Mouse (Mus musculus) frontal cortex, postnatal 36 days (tissue): ENCODE measurements around the gene Prox2.

Source experiments
- DNase-seq, 2 experiments: peaks; one replicate each; pipeline ENCODE4 v3.0.0; 2022; ENCODE audit warnings: low spot score in 2 of 2

Gene Prox2

GRCm38 (mm10) chr12:85131361-85131760 is 20.8 kb upstream of the Prox2 start:
- DNase-seq, result no peak

- no peak for DNase-seq
These were observed 18.9 kb upstream of the Prox2 start for GRCm38 (mm10) chr12:85129426-85129978.

GRCm38 (mm10) chr12:85126986-85127603 is 16.5 kb upstream of the Prox2 start:
- no peak for DNase-seq

- no peak for DNase-seq
These were observed 14.2 kb upstream of the Prox2 start for GRCm38 (mm10) chr12:85124751-85125150.

- no peak for DNase-seq
These were observed 13.1 kb upstream of the Prox2 start for GRCm38 (mm10) chr12:85123645-85124044.

GRCm38 (mm10) chr12:85123108-85123530 is 12.6 kb upstream of the Prox2 start:
- no peak for DNase-seq

GRCm38 (mm10) chr12:85121806-85122459 is 11.4 kb upstream of the Prox2 start:
- DNase-seq, result no peak

- no peak for DNase-seq
These were observed 5.1 kb upstream of the Prox2 start for GRCm38 (mm10) chr12:85115678-85116077.

- DNase-seq, result no peak
These were observed 3.4 kb upstream of the Prox2 start for GRCm38 (mm10) chr12:85113917-85114316.

GRCm38 (mm10) chr12:85113337-85113736 is 2.8 kb upstream of the Prox2 start:
- DNase-seq, result no peak

- no peak for DNase-seq
These were observed 2.1 kb upstream of the Prox2 start for GRCm38 (mm10) chr12:85112550-85113251.

- DNase-seq, result no peak
These were observed 405 bp downstream of the Prox2 start for GRCm38 (mm10) chr12:85110011-85110697.

GRCm38 (mm10) chr12:85109426-85109825 is 1.1 kb downstream of the Prox2 start:
- no peak for DNase-seq

- DNase-seq, result no peak
These were observed 1.9 kb downstream of the Prox2 start for GRCm38 (mm10) chr12:85108643-85109042.

- no peak for DNase-seq
These were observed 4.3 kb downstream of the Prox2 start for GRCm38 (mm10) chr12:85106292-85106691.

GRCm38 (mm10) chr12:85104789-85105188 is 5.8 kb downstream of the Prox2 start:
- no peak for DNase-seq

- no peak for DNase-seq
These were observed 7.5 kb downstream of the Prox2 start for GRCm38 (mm10) chr12:85103096-85103495.

- DNase-seq, result no peak
These were observed 8.9 kb downstream of the Prox2 start for GRCm38 (mm10) chr12:85101521-85102106.

- DNase-seq, result no peak
These were observed 9.6 kb downstream of the Prox2 start for GRCm38 (mm10) chr12:85101001-85101400.

- no peak for DNase-seq
These were observed 14.7 kb downstream of the Prox2 start for GRCm38 (mm10) chr12:85095859-85096258.

GRCm38 (mm10) chr12:85095146-85095545 is 15.4 kb downstream of the Prox2 start:
- no peak for DNase-seq

- no peak for DNase-seq
These were observed 15.9 kb downstream of the Prox2 start for GRCm38 (mm10) chr12:85094706-85095105.
